Mouse (Mus musculus) liver, embryonic 11.5 days (tissue): Measurements from ENCODE around the gene Kcnj9. TPM values are rescaled to one million over a fixed set of nuclear protein-coding genes. Genes with fewer than 3 reads are reported as not detected.
A peak's percentile ranks its signal among the peaks of the same experiment; 100 is the strongest.

Experiments
- ATAC-seq: fragments of 200-750 bp; cut with Nextera tagmentation; replicated peaks from 2 replicates; pipeline ENCODE4 v1.8.0; 2017; ENCODE audit warnings: moderate number of reproducible peaks, mild to moderate bottlenecking, moderate TSS enrichment, moderate library complexity; ENCODE audit not compliant: low FRiP score
- DNase-seq: peaks from one replicate; pipeline ENCODE4 v3.0.0-alpha.2; 2017; ENCODE audit warnings: low spot score
- H3K27ac ChIP-seq: fragments of 300-500 bp; sonication (generic); 2 replicates; pipeline ENCODE4 v1.5.1; 2014; ENCODE audit warnings: mild to moderate bottlenecking, low read depth, low read length, control low read depth
- H3K27me3 ChIP-seq: fragments of 300-500 bp; sonication (generic); replicated peaks from 2 replicates; pipeline ENCODE4 v1.6.1; 2014; ENCODE audit warnings: low read length, mixed read lengths; ENCODE audit not compliant: control insufficient read depth, insufficient read depth
- H3K36me3 ChIP-seq: fragments of 300-500 bp; sonication (generic); 2 replicates; pipeline ENCODE4 v1.6.1; 2014; ENCODE audit warnings: mild to moderate bottlenecking, low read length, moderate library complexity, mixed read lengths; ENCODE audit not compliant: control insufficient read depth, insufficient read depth
- H3K4me1 ChIP-seq: fragments of 300-500 bp; sonication (generic); replicated peaks from 2 replicates; pipeline ENCODE4 v1.6.1; 2014; ENCODE audit warnings: low read length, mixed read lengths; ENCODE audit not compliant: control insufficient read depth, insufficient read depth
- H3K4me2 ChIP-seq: fragments of 300-500 bp; sonication (generic); 2 replicates; pipeline ENCODE4 v1.6.1; 2014; ENCODE audit warnings: mild to moderate bottlenecking, control low read depth, moderate library complexity
- H3K4me3 ChIP-seq: fragments of 300-500 bp; sonication (generic); 2 replicates; pipeline ENCODE4 v1.5.1; 2014; ENCODE audit warnings: low read depth, low read length, control low read depth
- H3K9ac ChIP-seq: fragments of 300-500 bp; sonication (generic); 2 replicates; pipeline ENCODE4 v1.6.1; 2014; ENCODE audit warnings: low read depth, low read length, control low read depth
- H3K9me3 ChIP-seq: fragments of 300-500 bp; sonication (generic); 2 replicates; pipeline ENCODE4 v1.6.1; 2016; ENCODE audit warnings: low read length, inconsistent platforms, mixed read lengths; ENCODE audit not compliant: control insufficient read depth
- WGBS: fragments of 180-500 bp; shearing (Covaris S2); extraction: QIAGEN DNeasy Blood & Tissue Kit; methylation state at CpG from one replicate; pipeline ENCODE4 v1.1.7; 2014; 5-methylcytosine and 5-hydroxymethylcytosine counted together
- polyA plus RNA-seq: library from polyadenylated mRNA; unstranded; fragments of >200 nt; fragmentation: Nextera tagmentation; extraction: Ambion mirVana; gene quantifications from 2 replicates; pipeline ENCODE4 v1.2.1, GENCODE M21; 2014

Gene Kcnj9
- polyA plus RNA-seq, 1 experiment from 2014 or later: 0.51 TPM

GRCm38 (mm10) chr1:172305635-172306034, 23.5 kb downstream of the Kcnj9 start:
- Histone ChIP-seq H3K9ac (no peak overlapping the region), H3K9me3 (no peaks in the 10 kb centered on the region), H3K4me2 (no peak overlapping the region), H3K36me3 (no peaks in the 10 kb centered on the region), H3K27ac (no peak overlapping the region), H3K4me1 (peaks cover 28% of the 10 kb centered on the region), H3K4me3 (no peak overlapping the region), H3K27me3 (peaks cover 10% of the 10 kb centered on the region)
- DNase-seq (no peak), ATAC-seq (no peak)
- WGBS: 57% methylated on average over 3 of the region's 3 CpGs

DNA sequence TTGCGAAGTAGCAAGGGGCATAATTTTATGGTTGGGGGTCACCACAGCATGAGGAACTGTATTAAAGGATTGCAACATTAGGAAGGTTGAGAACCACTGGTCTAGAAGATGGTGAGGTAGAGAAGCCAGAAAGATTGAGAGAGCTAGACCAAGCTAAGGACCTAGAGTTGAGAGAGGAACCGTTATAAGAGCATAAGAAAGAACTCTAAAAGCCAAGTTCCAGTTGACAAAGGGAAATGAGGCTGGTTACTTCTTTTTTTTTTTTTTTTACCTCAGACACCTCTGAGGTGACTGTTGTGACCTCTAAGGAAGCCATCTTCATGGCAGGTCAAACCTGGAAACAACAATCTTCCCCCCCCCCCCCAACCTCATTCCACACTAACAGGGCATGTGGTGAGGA, 24.0 kb downstream of the Kcnj9 start:
- no peaks in the 10 kb centered on the region for H3K36me3 ChIP-seq
- H3K27me3 ChIP-seq: peaks cover 15% of the 10 kb centered on the region
- ATAC-seq (no peak), DNase-seq (no peak)
- peaks cover 25% of the 10 kb centered on the region for H3K4me1 ChIP-seq
- H3K27ac ChIP-seq: no peak overlapping the region
- H3K4me3 ChIP-seq: no peak overlapping the region
- whole genome bisulfite sequencing: 58% methylated on average over 2 of the region's 2 CpGs
- H3K4me2 ChIP-seq: no peak overlapping the region
- no peak overlapping the region for H3K9ac ChIP-seq
- no peaks in the 10 kb centered on the region for H3K9me3 ChIP-seq

DNA sequence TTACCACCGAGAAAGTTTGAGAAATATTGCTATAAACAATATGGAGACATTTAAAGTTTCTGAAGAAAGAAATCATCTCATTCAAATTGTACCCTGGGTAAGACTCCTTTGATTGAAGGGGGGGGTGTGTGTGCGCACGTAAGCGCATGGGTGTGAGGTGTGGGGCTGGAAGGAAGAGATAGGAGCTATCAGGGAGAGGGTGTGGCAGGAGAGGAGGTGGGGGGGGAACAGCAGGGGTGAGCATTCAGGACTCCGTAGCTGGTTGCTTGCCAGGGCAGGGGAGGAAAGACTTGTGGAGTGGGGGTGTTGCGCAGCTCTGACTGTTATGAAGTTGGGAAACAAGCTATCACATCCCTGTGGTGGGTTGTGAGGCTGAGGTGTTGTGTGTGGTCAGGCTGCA, 24.7 kb downstream of the Kcnj9 start:
- peak; percentile 82 for ATAC-seq
- WGBS: 33% methylated on average over 6 of the region's 6 CpGs
- no peak for DNase-seq
- Histone ChIP-seq H3K9ac (no peak overlapping the region), H3K4me1 (peaks cover 21% of the 10 kb centered on the region), H3K4me2 (peak overlapping the region; percentile 38), H3K27me3 (peaks cover 22% of the 10 kb centered on the region), H3K36me3 (no peaks in the 10 kb centered on the region), H3K9me3 (no peaks in the 10 kb centered on the region), H3K27ac (no peak overlapping the region), H3K4me3 (no peak overlapping the region)

DNA sequence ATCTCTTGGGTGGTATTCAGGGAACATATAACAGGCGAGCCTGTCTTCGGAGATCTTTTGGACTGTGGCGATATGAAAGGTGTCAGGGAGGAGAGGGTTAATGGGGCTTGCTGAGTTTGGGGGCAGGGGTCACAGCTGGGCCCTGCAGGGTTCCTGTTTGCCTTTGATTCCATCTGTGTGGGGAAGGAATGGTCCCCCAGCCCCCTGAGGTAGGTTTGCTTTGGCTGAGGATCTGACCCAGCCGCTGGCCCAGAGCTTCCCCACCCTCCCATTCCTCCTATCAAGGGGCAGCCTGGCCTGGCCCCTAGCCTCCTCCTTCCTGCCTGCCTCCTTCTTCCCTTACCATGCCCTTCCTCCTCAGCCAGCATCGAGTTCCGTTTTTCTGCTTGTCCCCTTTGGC, 26.3 kb downstream of the Kcnj9 start:
- Histone ChIP-seq H3K27me3 (peaks cover 38% of the 10 kb centered on the region), H3K9ac (no peak overlapping the region), H3K4me1 (peaks cover 20% of the 10 kb centered on the region), H3K36me3 (no peaks in the 10 kb centered on the region), H3K27ac (no peak overlapping the region), H3K4me3 (no peak overlapping the region), H3K9me3 (no peaks in the 10 kb centered on the region), H3K4me2 (no peak overlapping the region)
- DNase-seq (no peak), ATAC-seq (0 out of 2 replicates have a peak, but pooled peaks have one; percentile 1)
- 24% methylated on average over 6 of the region's 6 CpGs for WGBS

DNA sequence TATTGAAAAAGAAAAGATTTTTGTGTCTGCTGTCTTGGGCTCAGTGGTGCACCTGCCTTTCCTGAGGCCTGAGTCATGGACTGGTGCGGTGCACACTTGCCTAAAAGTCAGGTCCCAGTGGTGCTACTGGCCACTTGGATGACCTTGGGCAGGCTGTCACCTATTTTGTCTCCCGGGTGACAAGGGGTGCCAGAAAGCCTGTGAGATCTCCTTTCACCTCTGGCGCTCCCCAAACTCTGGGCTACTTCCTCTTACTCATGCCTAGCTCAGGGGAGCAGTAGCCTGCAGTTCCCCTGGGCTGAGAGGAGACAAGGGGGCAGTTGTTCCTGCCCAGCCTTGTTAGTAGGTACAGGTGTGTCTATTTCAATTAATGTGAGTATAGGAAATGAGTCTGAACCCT, 26.8 kb downstream of the Kcnj9 start:
- Histone ChIP-seq H3K27me3 (peaks cover 41% of the 10 kb centered on the region), H3K4me2 (no peak overlapping the region)

DNA sequence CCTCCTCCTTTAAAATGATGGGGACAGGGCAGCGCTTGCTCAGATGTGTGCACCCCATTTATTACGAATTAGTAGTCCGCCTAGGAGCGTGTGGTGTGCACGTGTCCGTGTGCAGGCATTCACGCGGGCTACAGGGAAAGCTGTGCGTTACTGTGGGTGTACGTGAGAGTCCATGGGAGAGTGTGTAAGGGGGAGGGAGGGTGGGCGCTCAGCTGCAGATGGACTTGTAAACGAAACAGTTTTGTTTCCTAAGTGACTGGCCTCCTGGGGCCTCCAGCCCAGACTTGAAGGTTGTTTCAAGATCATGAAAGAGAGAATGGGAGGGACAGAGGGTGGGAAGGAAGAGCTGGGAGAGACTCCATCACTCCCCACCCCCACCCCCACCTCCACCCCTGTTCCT, 27.9 kb downstream of the Kcnj9 start:
- DNase-seq: no peak
- no peak overlapping the region for H3K4me3 ChIP-seq
- no peak overlapping the region for H3K4me2 ChIP-seq
- peaks cover 50% of the 10 kb centered on the region for H3K27me3 ChIP-seq
- H3K27ac ChIP-seq: no peak overlapping the region
- no peaks in the 10 kb centered on the region for H3K36me3 ChIP-seq
- H3K9me3 ChIP-seq: no peaks in the 10 kb centered on the region
- WGBS: 51% methylated on average over 12 of the region's 12 CpGs
- no peak for ATAC-seq
- H3K4me1 ChIP-seq: peaks cover 23% of the 10 kb centered on the region
- H3K9ac ChIP-seq: no peak overlapping the region

More for the DNA sequence above, 26.8 kb downstream of the Kcnj9 start:
- Histone ChIP-seq H3K4me3 (no peak overlapping the region), H3K36me3 (no peaks in the 10 kb centered on the region), H3K27ac (no peak overlapping the region), H3K4me1 (peaks cover 20% of the 10 kb centered on the region), H3K9me3 (no peaks in the 10 kb centered on the region), H3K9ac (no peak overlapping the region)
- ATAC-seq: no peak
- WGBS: 59% methylated on average over 3 of the region's 3 CpGs
- DNase-seq: no peak

- Histone ChIP-seq H3K4me1 (peaks cover 24% of the 10 kb centered on the region), H3K9me3 (no peaks in the 10 kb centered on the region), H3K36me3 (no peaks in the 10 kb centered on the region), H3K4me2 (no peak overlapping the region), H3K4me3 (no peak overlapping the region), H3K9ac (no peak overlapping the region), H3K27ac (no peak overlapping the region), H3K27me3 (peaks cover 53% of the 10 kb centered on the region)
- 55% methylated on average over 5 of the region's 5 CpGs for WGBS
- ATAC-seq: no peak
- no peak for DNase-seq
Measured at GRCm38 (mm10) chr1:172300247-172300646, 28.9 kb downstream of the Kcnj9 start.

DNA sequence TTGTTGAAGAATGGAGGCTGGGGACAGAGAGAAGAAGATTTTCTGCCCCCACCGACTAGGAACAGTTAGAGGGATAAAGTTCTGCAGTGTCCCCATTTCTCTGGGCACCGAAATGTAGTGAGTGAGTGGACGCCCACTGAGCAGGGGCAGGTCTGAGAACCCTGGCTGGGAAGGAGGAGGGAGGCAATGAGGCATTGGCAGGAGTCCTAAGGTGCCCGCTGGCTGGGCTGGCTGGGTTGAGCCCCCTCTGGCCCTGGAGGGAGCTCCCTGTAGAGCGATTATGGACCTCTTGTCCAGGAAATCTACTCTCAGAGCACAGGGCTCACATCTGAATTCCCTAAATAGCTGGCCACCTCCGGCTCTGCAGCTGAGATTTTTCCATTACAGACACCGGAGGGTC, 29.6 kb downstream of the Kcnj9 start:
- Histone ChIP-seq H3K36me3 (no peaks in the 10 kb centered on the region), H3K9me3 (no peaks in the 10 kb centered on the region), H3K9ac (no peak overlapping the region), H3K4me1 (peaks cover 19% of the 10 kb centered on the region), H3K27ac (no peak overlapping the region), H3K27me3 (peaks cover 53% of the 10 kb centered on the region), H3K4me2 (no peak overlapping the region), H3K4me3 (no peak overlapping the region)
- no peak for ATAC-seq
- WGBS: 64% methylated on average over 7 of the region's 7 CpGs
- no peak for DNase-seq

DNA sequence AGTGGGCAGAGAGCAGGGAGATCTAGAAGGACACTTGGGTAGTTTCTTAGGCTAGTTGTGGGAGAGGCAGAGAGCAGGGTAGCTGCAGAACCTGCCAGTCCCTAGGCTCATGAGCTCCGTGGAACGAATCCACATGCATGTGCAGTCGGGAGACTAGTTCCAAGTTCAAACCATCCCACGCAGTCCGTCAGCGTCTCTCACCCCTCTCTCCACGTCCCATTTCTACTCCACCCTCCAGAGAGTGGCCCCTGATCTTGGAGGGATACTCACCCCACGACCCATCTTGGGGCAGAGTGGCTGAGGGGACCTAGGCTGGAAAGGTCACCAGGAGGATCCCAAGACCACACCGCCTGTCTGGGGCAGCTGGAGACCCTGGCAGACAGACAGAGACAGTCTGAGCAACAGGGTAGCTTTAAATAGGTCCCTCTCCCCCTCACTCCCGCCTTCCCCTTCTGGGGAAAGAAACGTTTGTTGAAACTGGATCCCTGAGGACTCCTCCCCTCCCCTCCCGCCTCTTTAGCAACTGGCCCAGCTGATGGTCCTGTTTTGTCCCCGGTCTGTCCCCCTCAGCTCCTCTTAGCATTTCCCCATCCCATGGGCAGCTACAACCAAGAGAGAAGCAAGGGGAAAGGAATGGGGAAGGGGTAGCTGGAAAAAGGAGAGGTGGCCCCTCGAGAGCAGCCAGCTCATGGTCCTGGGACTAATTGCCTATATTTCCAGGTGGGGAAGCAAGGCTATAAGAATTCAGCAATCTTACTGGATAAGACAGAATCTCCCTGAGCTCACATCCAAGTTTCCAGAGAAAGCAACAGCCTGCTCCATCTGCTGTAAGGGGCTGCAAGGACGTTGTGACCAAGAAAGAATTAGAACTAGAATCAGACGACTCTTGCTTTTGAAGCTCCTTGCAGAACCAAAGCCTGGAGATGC, 31.2 kb downstream of the Kcnj9 start, which contains the start of gene Atp1a2:
TSS of gene Atp1a2 (minus strand) at position 454 of the 927 bp plus-strand sequence.
- H3K27me3 ChIP-seq: peaks cover 49% of the 10 kb centered on the region
- ATAC-seq: no peak
- no peaks in the 10 kb centered on the region for H3K9me3 ChIP-seq
- DNase-seq: no peak
- H3K4me3 ChIP-seq: no peak within 1 kb of the TSS
- 0 out of 2 replicates have a peak within 1 kb of the TSS, but pooled peaks have one; percentile 8 for H3K4me2 ChIP-seq
- peaks cover 9% of the 10 kb centered on the region for H3K4me1 ChIP-seq
- 12% methylated on average over 16 of the region's 16 CpGs for WGBS
- H3K27ac ChIP-seq: no peak within 1 kb of the TSS
- no peak within 1 kb of the TSS for H3K9ac ChIP-seq
- H3K36me3 ChIP-seq: no peaks in the 10 kb centered on the region
